Comparison of ENCODE assay signal across 28 mouse cellular contexts in the genomic region with DNA sequence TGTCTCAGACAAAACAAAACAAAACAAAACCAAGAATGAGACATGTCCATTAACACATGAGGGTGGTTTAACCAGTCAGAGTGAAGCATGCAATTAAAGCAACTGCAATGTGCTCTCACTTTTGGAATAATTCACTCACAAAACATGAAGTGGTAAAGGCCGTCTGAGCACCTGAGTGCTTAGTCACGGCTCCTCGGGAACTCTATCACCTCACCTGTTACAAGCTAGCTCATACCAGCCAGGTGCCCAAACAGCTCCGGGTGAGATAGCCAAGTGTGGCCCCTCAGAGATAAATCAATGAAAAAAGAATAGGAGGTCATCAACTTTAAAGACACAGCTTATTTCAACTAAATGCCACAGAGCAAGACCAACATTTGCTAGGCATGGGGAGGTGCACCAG. TPM values are rescaled to one million over a fixed set of nuclear protein-coding genes. Genes with fewer than 3 reads are reported as not detected.
DNase-seq lines count a peak whose midpoint lies in the region; ATAC-seq and TF ChIP-seq lines count a peak whose summit lies in the region.
"Had no signal": no experiment of that assay in that cellular context is flagged by ENCODE, and none has a peak within 500 bp of the region (broad histone marks: within the 10 kb centered on the region; RNA-seq: fewer than 3 reads in every experiment).

No protein-coding gene starts in this region.

- 40% methylated on average over 4 of the region's 4 CpGs for WGBS in liver, embryonic 12.5 days (ENCODE audit: insufficient replicate concordance)
- 37% methylated on average over 4 of the region's 4 CpGs for WGBS in liver, postnatal 0 days (ENCODE audit: insufficient replicate concordance)

- ATAC-seq in liver, embryonic 12.5 days: no peak
- ATAC-seq in megakaryocyte, adult 5-6 weeks (ENCODE audit: poor library complexity, severe bottlenecking): no peak
- ATAC-seq in liver, postnatal 0 days: no peak
- ATAC-seq: forebrain, embryonic 14.5 days had no signal

- peaks cover 87% of the 10 kb centered on the region for H3K4me1 ChIP-seq in liver, embryonic 12.5 days
- peaks cover 80% of the 10 kb centered on the region for H3K4me1 ChIP-seq in megakaryocyte, embryonic 14.5 days
- H3K4me1 ChIP-seq in ES-Bruce4 (ENCODE audit: control insufficient read depth, insufficient read depth, low read length): peaks cover 9% of the 10 kb centered on the region
- H3K4me1 ChIP-seq in liver, postnatal 0 days (ENCODE audit: insufficient read depth): peaks cover 55% of the 10 kb centered on the region

- DNase-seq in liver: no peak
- DNase-seq in liver, postnatal 0 days: no peak
- DNase-seq in layer of hippocampus, postnatal 10 days (ENCODE audit: low spot score in 2 of 2): no peak
- no peak for DNase-seq in cerebellum, postnatal 4 days (ENCODE audit: low spot score in 2 of 2)
- DNase-seq: adrenal gland, adult 8-10 months; cerebellum, adult 11 months; cerebellum, adult 9-10 months; cerebellum, postnatal 36 days; embryo, embryonic 11 days; heart, postnatal 14 days; kidney, adult 18-20 months; layer of hippocampus, postnatal 36 days; lung, adult 2 months had no signal

- peak overlapping the region; percentile 55; the same call in 1 of the 2 replicates for H3K27ac ChIP-seq in liver, embryonic 12.5 days
- peak overlapping the region; percentile 97 for H3K27ac ChIP-seq in ES-Bruce4 (ENCODE audit: insufficient read depth, low read length)
- no peak overlapping the region for H3K27ac ChIP-seq in liver, postnatal 0 days (ENCODE audit: low read depth)
- H3K27ac ChIP-seq: embryonic facial prominence, embryonic 12.5 days; hindbrain, embryonic 10.5 days; hindbrain, embryonic 15.5 days; limb, embryonic 10.5 days; limb, embryonic 15.5 days; midbrain, embryonic 12.5 days; neural tube, embryonic 13.5 days had no signal

- H3K27me3 ChIP-seq in liver, embryonic 12.5 days (replicated peaks): peaks cover 12% of the 10 kb centered on the region
- H3K27me3 ChIP-seq in megakaryocyte, embryonic 14.5 days (replicated peaks): no peaks in the 10 kb centered on the region
- no peaks in the 10 kb centered on the region for H3K27me3 ChIP-seq in ES-Bruce4 (ENCODE audit: control insufficient read depth, insufficient read depth, low read length, poor library complexity, severe bottlenecking)
- no peaks in the 10 kb centered on the region for H3K27me3 ChIP-seq in liver, postnatal 0 days (ENCODE audit: insufficient read depth, low read length)
- H3K27me3 ChIP-seq: stomach, embryonic 15.5 days had no signal

- TF ChIP-seq EP300 in ES-Bruce4 (IDR thresholded peaks at IDR 0.05; ENCODE audit: insufficient read depth, low read depth, low read length): no peak
- no peak for TF ChIP-seq EP300 in liver, postnatal 0 days (IDR thresholded peaks at IDR 0.05; ENCODE audit: low read depth)

- H3K4me3 ChIP-seq in liver, embryonic 12.5 days: no peak overlapping the region
- peak overlapping the region; percentile 91 for H3K4me3 ChIP-seq in megakaryocyte, embryonic 14.5 days (replicated peaks)
- peak overlapping the region; percentile 32; the same call in 1 of the 2 replicates for H3K4me3 ChIP-seq in ES-Bruce4 (ENCODE audit: low read depth, low read length)
- H3K4me3 ChIP-seq in liver, postnatal 0 days (ENCODE audit: low read depth, low read length): no peak overlapping the region
- H3K4me3 ChIP-seq: embryonic facial prominence, embryonic 12.5 days; hindbrain, embryonic 10.5 days; hindbrain, embryonic 15.5 days; limb, embryonic 10.5 days; limb, embryonic 15.5 days; midbrain, embryonic 12.5 days; myocyte; neural tube, embryonic 13.5 days; stomach, embryonic 15.5 days had no signal

- no peak overlapping the region for H3K9ac ChIP-seq in liver, embryonic 12.5 days
- peak overlapping the region; percentile 14; the same call in 1 of the 2 replicates for H3K9ac ChIP-seq in ES-Bruce4 (ENCODE audit: low read depth, poor library complexity, severe bottlenecking)
- no peak overlapping the region for H3K9ac ChIP-seq in liver, postnatal 0 days (replicated peaks)
- H3K9ac ChIP-seq: embryonic facial prominence, embryonic 12.5 days; hindbrain, embryonic 15.5 days; limb, embryonic 15.5 days; midbrain, embryonic 12.5 days; neural tube, embryonic 13.5 days; stomach, embryonic 15.5 days had no signal

- TF ChIP-seq POLR2A in ES-Bruce4 (IDR thresholded peaks at IDR 0.05; ENCODE audit: insufficient read depth, low read length): no peak

- H3K36me3 ChIP-seq in liver, embryonic 12.5 days: peaks cover 2% of the 10 kb centered on the region; the same call in 1 of the 2 replicates
- H3K36me3 ChIP-seq in megakaryocyte, embryonic 14.5 days (replicated peaks; ENCODE audit: low read length): peaks cover 41% of the 10 kb centered on the region
- H3K36me3 ChIP-seq in ES-Bruce4 (ENCODE audit: control insufficient read depth, insufficient read depth, low read length, poor library complexity, severe bottlenecking): no peaks in the 10 kb centered on the region
- no peaks in the 10 kb centered on the region; the same call in 1 of the 2 replicates for H3K36me3 ChIP-seq in liver, postnatal 0 days (replicated peaks; ENCODE audit: insufficient read depth, low read length)
- H3K36me3 ChIP-seq: embryonic facial prominence, embryonic 12.5 days; hindbrain, embryonic 10.5 days; hindbrain, embryonic 15.5 days; limb, embryonic 10.5 days; limb, embryonic 15.5 days; midbrain, embryonic 12.5 days; neural tube, embryonic 13.5 days; stomach, embryonic 15.5 days had no signal

- no peak overlapping the region for H3K4me2 ChIP-seq in liver, embryonic 12.5 days
- H3K4me2 ChIP-seq in liver, postnatal 0 days (ENCODE audit: low read depth, low read length): peak overlapping the region; percentile 31
- H3K4me2 ChIP-seq: embryonic facial prominence, embryonic 12.5 days; hindbrain, embryonic 15.5 days; limb, embryonic 15.5 days; midbrain, embryonic 12.5 days; neural tube, embryonic 13.5 days; stomach, embryonic 15.5 days had no signal

- no peaks in the 10 kb centered on the region for H3K9me3 ChIP-seq in liver, embryonic 12.5 days (replicated peaks)
- no peaks in the 10 kb centered on the region for H3K9me3 ChIP-seq in megakaryocyte, embryonic 14.5 days
- H3K9me3 ChIP-seq in ES-Bruce4 (replicated peaks; ENCODE audit: control insufficient read depth, insufficient read depth, low read length, poor library complexity, severe bottlenecking): no peaks in the 10 kb centered on the region
- H3K9me3 ChIP-seq in liver, postnatal 0 days (ENCODE audit: low read length): no peaks in the 10 kb centered on the region
- H3K9me3 ChIP-seq: embryonic facial prominence, embryonic 12.5 days; G1E; hindbrain, embryonic 10.5 days; hindbrain, embryonic 15.5 days; limb, embryonic 10.5 days; limb, embryonic 15.5 days; midbrain, embryonic 12.5 days; neural tube, embryonic 13.5 days; stomach, embryonic 15.5 days had no signal

- no peak for TF ChIP-seq CTCF in ES-Bruce4 (IDR thresholded peaks at IDR 0.05; ENCODE audit: low read depth, low read length)
- TF ChIP-seq CTCF in liver, postnatal 0 days (IDR thresholded peaks at IDR 0.05; ENCODE audit: low read depth): no peak

RNA-seq across cellular contexts. Expression of a gene that starts 6.2 kb away (rescaled TPM):
- polyA plus RNA-seq in liver, embryonic 12.5 days (2016; fragmentation: Nextera tagmentation; extraction: Ambion mirVana): 4.8 and 5.5 TPM in 2 replicates
- polyA plus RNA-seq in megakaryocyte, embryonic 14.5 days (2012; ENCODE audit: insufficient read depth, low replicate concordance): 6.1 TPM in 1 of 2 replicates, not detected in the other
- 8.3 and 13.0 TPM in 2 replicates for total RNA-seq in megakaryocyte, adult 5-6 weeks (2015)
- total RNA-seq in megakaryocyte, adult 5-6 weeks (2017): 20.8 and 28.9 TPM in 2 replicates
- 3.5 and 16.7 TPM in 2 replicates for polyA plus RNA-seq in ES-Bruce4 (2011; ENCODE audit: insufficient read depth, insufficient read length, low read depth, missing spikeins)
- 10.0 and 10.8 TPM in 2 replicates for polyA plus RNA-seq in liver, postnatal 0 days (2015; fragmentation: Nextera tagmentation; extraction: Ambion mirVana)
- 10 to 100 TPM; 13.1 to 13.9 TPM for total RNA-seq in layer of hippocampus, postnatal 10 days (2021)

Comparison
In these comparisons a context has a peak if more than half of its experiments do, and no peak if none do; other contexts are left out.
1. H3K4me3 ChIP-seq: peak in megakaryocyte, embryonic 14.5 days (single experiment) and ES-Bruce4 (single experiment); none in liver, embryonic 12.5 days (single experiment) and liver, postnatal 0 days (single experiment).